Mouse (Mus musculus) pancreas, adult 10 weeks (tissue): ENCODE results near the gene Ski. TPM values are rescaled to one million over a fixed set of nuclear protein-coding genes. Genes with fewer than 3 reads are reported as not detected.

Source experiments
- polyA plus RNA-seq: library from polyadenylated mRNA; stranded (reverse); fragments of 350-450 nt; fragmentation: Illumina TruSeq; extraction: RNeasy Lipid Tissue Mini Kit (QIAGEN cat#74804); gene quantifications from one replicate; pipeline ENCODE4 v1.2.3, GENCODE M21; 2015; ENCODE audit warnings: low read depth, low replicate concordance; ENCODE audit not compliant: insufficient read depth

The Ski gene
- 15.0 TPM for polyA plus RNA-seq

GRCm38 (mm10) chr4:155222552-155222840 is at the start of gene Ski:
Ski (minus strand) TSS chr4:155222592.

GRCm38 (mm10) chr4:155249648-155250351 is 27.4 kb upstream of the Ski start, which contains the start of gene Faap20:
Faap20 (plus strand) TSS chr4:155249802.

Other genes starting within 250 kb of the Ski start
- gene Plch2, start 165.8 kb downstream of the Ski start, polyA plus RNA-seq, result 0.98 TPM
- 4.4 TPM for gene Pex10, start 155.6 kb downstream of the Ski start, polyA plus RNA-seq
- 28.9 TPM for gene Rer1, start 136.2 kb downstream of the Ski start, polyA plus RNA-seq
- 1.4 TPM for gene Morn1, start 136.0 kb downstream of the Ski start, polyA plus RNA-seq
- 16.6 TPM for gene Faap20, start 27.2 kb upstream of the Ski start, polyA plus RNA-seq
- gene Prkcz, start 138.8 kb upstream of the Ski start, polyA plus RNA-seq, result 7.4 TPM
- not detected for gene Gabrd, start 175.5 kb upstream of the Ski start, polyA plus RNA-seq
- 1.4 TPM for gene Cfap74, start 186.6 kb upstream of the Ski start, polyA plus RNA-seq
- gene Tmem52, start 246.5 kb upstream of the Ski start, polyA plus RNA-seq, result 0.96 TPM